Mouse (Mus musculus): ENCODE data around the gene Col5a3. TPM values are rescaled to one million over a fixed set of nuclear protein-coding genes. Genes with fewer than 3 reads are reported as not detected.

Col5a3 gene
- polyA plus RNA-seq, 1 experiment from 2014 or later = 2.4 TPM

DNA sequence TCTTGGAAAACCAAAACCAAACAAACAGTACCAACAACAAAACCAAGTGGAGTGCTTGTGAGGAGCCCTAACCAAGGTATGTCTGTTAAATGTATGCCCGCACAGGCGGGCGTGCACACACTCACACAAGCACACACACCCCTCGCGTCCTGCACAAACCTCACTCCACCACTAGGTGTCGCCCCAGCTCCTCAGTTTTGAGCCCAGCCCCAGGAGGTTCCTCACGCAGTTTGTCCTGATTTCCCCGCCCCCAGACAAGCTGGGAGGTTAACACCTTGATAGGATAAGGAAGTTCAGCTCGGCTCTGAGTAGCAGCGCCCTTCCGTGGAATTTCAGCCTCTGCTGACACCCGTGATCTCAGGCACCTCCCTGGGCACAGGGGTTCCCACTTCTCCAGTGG, 74.5 kb downstream of the Col5a3 start:
- Histone ChIP-seq H3K4me1 (replicated peaks; ENCODE audit: control insufficient read depth, insufficient read depth) (no peaks in the 10 kb centered on the region), H3K4me2 (replicated peaks; ENCODE audit: low read depth) (peak overlapping the region; percentile 40; the same call in 1 of the 2 replicates), H3K9ac (ENCODE audit: low read length) (no peak overlapping the region), H3K27ac (replicated peaks) (no peak overlapping the region), H3K4me3 (ENCODE audit: low read depth, low read length) (peak overlapping the region; percentile 19; the same call in 1 of the 2 replicates), H3K9me3 (ENCODE audit: control insufficient read depth, low read length) (no peaks in the 10 kb centered on the region), H3K27me3 (ENCODE audit: control insufficient read depth, insufficient read depth, low read length) (peaks cover 2% of the 10 kb centered on the region; the same call in 1 of the 2 replicates), H3K36me3 (ENCODE audit: control insufficient read depth, insufficient read depth, low read length) (no peaks in the 10 kb centered on the region)
- DNase-seq (ENCODE audit: low spot score) = peak; percentile 93
- WGBS = under 1% methylated on average over 12 of the region's 12 CpGs
- peak; percentile 92 for ATAC-seq (ENCODE audit: low FRiP score, low TSS enrichment)
- TF ChIP-seq CTCF (IDR thresholded peaks at IDR 0.05; ENCODE audit: low read depth) (peak; percentile 99), EP300 (optimal IDR thresholded peaks at IDR 0.05) (no peak)

GRCm38 (mm10) chr9:20738251-20738999, 76.4 kb downstream of the Col5a3 start:
- 44% methylated on average over 8 of the region's 8 CpGs for WGBS
- DNase-seq (ENCODE audit: low spot score) = no peak
- no peaks in the 10 kb centered on the region for H3K9me3 ChIP-seq (ENCODE audit: control insufficient read depth, low read length)
- H3K4me3 ChIP-seq (ENCODE audit: low read depth, low read length) = no peak overlapping the region
- H3K27ac ChIP-seq (replicated peaks) = no peak overlapping the region
- TF ChIP-seq CTCF (IDR thresholded peaks at IDR 0.05; ENCODE audit: low read depth) (peak; percentile 68), EP300 (optimal IDR thresholded peaks at IDR 0.05) (no peak)
- no peaks in the 10 kb centered on the region for H3K4me1 ChIP-seq (replicated peaks; ENCODE audit: control insufficient read depth, insufficient read depth)
- H3K4me2 ChIP-seq (replicated peaks; ENCODE audit: low read depth) = no peak overlapping the region
- ATAC-seq (ENCODE audit: low FRiP score, low TSS enrichment) = no peak
- no peak overlapping the region for H3K9ac ChIP-seq (ENCODE audit: low read length)
- no peaks in the 10 kb centered on the region for H3K36me3 ChIP-seq (ENCODE audit: control insufficient read depth, insufficient read depth, low read length)
- H3K27me3 ChIP-seq (ENCODE audit: control insufficient read depth, insufficient read depth, low read length) = no peaks in the 10 kb centered on the region

- ATAC-seq (ENCODE audit: low FRiP score, low TSS enrichment) = no peak
- no peak for TF ChIP-seq EP300 (optimal IDR thresholded peaks at IDR 0.05)
- TF ChIP-seq CTCF (IDR thresholded peaks at IDR 0.05; ENCODE audit: low read depth) = no peak
- no peaks in the 10 kb centered on the region for H3K27me3 ChIP-seq (ENCODE audit: control insufficient read depth, insufficient read depth, low read length)
- DNase-seq (ENCODE audit: low spot score) = no peak
- H3K36me3 ChIP-seq (ENCODE audit: control insufficient read depth, insufficient read depth, low read length) = no peaks in the 10 kb centered on the region
- 94% methylated on average over 2 of the region's 2 CpGs for WGBS
- H3K27ac ChIP-seq (replicated peaks) = no peak overlapping the region
- H3K9me3 ChIP-seq (ENCODE audit: control insufficient read depth, low read length) = no peaks in the 10 kb centered on the region
- H3K4me2 ChIP-seq (replicated peaks; ENCODE audit: low read depth) = no peak overlapping the region
- H3K4me1 ChIP-seq (replicated peaks; ENCODE audit: control insufficient read depth, insufficient read depth) = no peaks in the 10 kb centered on the region
- no peak overlapping the region for H3K9ac ChIP-seq (ENCODE audit: low read length)
- H3K4me3 ChIP-seq (ENCODE audit: low read depth, low read length) = no peak overlapping the region
These were observed 77.6 kb downstream of the Col5a3 start for GRCm38 (mm10) chr9:20737227-20737626.

DNA sequence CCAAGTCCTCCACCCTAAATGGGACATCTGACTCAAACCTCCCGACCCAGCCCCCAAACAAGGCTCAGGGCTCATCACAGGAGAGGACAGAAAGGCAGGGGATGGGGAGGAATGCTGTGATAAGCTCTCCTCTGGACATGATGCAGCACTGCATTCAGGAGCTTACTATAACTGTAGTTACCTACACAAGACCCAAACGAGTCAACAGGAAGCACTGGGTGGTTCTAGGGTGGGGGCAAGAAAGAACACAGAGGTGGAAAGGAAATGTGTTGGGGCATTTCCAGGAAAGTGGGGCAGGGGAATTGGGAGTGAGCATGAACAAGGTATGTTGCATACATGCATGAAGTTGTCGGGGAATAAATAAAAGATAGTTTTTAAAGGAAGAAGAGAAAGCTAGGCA, 80.2 kb downstream of the Col5a3 start:
- no peak overlapping the region for H3K27ac ChIP-seq (replicated peaks)
- no peaks in the 10 kb centered on the region for H3K9me3 ChIP-seq (ENCODE audit: control insufficient read depth, low read length)
- no peaks in the 10 kb centered on the region for H3K36me3 ChIP-seq (ENCODE audit: control insufficient read depth, insufficient read depth, low read length)
- DNase-seq (ENCODE audit: low spot score) = no peak
- no peak for ATAC-seq (ENCODE audit: low FRiP score, low TSS enrichment)
- no peak overlapping the region for H3K4me2 ChIP-seq (replicated peaks; ENCODE audit: low read depth)
- H3K9ac ChIP-seq (ENCODE audit: low read length) = no peak overlapping the region
- H3K4me1 ChIP-seq (replicated peaks; ENCODE audit: control insufficient read depth, insufficient read depth) = no peaks in the 10 kb centered on the region
- TF ChIP-seq EP300 (optimal IDR thresholded peaks at IDR 0.05) = no peak
- no peak for TF ChIP-seq CTCF (IDR thresholded peaks at IDR 0.05; ENCODE audit: low read depth)
- no peaks in the 10 kb centered on the region for H3K27me3 ChIP-seq (ENCODE audit: control insufficient read depth, insufficient read depth, low read length)
- WGBS = 69% methylated on average over 3 of the region's 3 CpGs
- H3K4me3 ChIP-seq (ENCODE audit: low read depth, low read length) = no peak overlapping the region

GRCm38 (mm10) chr9:20731797-20732196, 83.1 kb downstream of the Col5a3 start:
- H3K27ac ChIP-seq (replicated peaks) = no peak overlapping the region
- WGBS = 57% methylated on average over 4 of the region's 4 CpGs
- no peak for TF ChIP-seq CTCF (IDR thresholded peaks at IDR 0.05; ENCODE audit: low read depth)
- TF ChIP-seq EP300 (optimal IDR thresholded peaks at IDR 0.05) = no peak
- peaks cover 1% of the 10 kb centered on the region; the same call in 1 of the 2 replicates for H3K27me3 ChIP-seq (ENCODE audit: control insufficient read depth, insufficient read depth, low read length)
- H3K4me2 ChIP-seq (replicated peaks; ENCODE audit: low read depth) = no peak overlapping the region
- H3K36me3 ChIP-seq (ENCODE audit: control insufficient read depth, insufficient read depth, low read length) = no peaks in the 10 kb centered on the region
- DNase-seq (ENCODE audit: low spot score) = no peak
- H3K4me3 ChIP-seq (ENCODE audit: low read depth, low read length) = no peak overlapping the region
- H3K9me3 ChIP-seq (ENCODE audit: control insufficient read depth, low read length) = no peaks in the 10 kb centered on the region
- H3K4me1 ChIP-seq (replicated peaks; ENCODE audit: control insufficient read depth, insufficient read depth) = 0 out of 2 replicates have a peak, but pooled peaks cover 2% of the 10 kb centered on the region
- no peak overlapping the region for H3K9ac ChIP-seq (ENCODE audit: low read length)
- no peak for ATAC-seq (ENCODE audit: low FRiP score, low TSS enrichment)

- no peak for DNase-seq (ENCODE audit: low spot score)
- Histone ChIP-seq H3K4me2 (replicated peaks; ENCODE audit: low read depth) (no peak overlapping the region), H3K27me3 (ENCODE audit: control insufficient read depth, insufficient read depth, low read length) (peaks cover 3% of the 10 kb centered on the region; the same call in 1 of the 2 replicates), H3K4me1 (replicated peaks; ENCODE audit: control insufficient read depth, insufficient read depth) (0 out of 2 replicates have a peak, but pooled peaks cover 9% of the 10 kb centered on the region), H3K27ac (replicated peaks) (no peak overlapping the region), H3K36me3 (ENCODE audit: control insufficient read depth, insufficient read depth, low read length) (no peaks in the 10 kb centered on the region), H3K9me3 (ENCODE audit: control insufficient read depth, low read length) (no peaks in the 10 kb centered on the region), H3K4me3 (ENCODE audit: low read depth, low read length) (no peak overlapping the region), H3K9ac (ENCODE audit: low read length) (no peak overlapping the region)
- no peak for ATAC-seq (ENCODE audit: low FRiP score, low TSS enrichment)
- WGBS = 42% methylated on average over 6 of the region's 6 CpGs
- TF ChIP-seq CTCF (IDR thresholded peaks at IDR 0.05; ENCODE audit: low read depth) = no peak
- no peak for TF ChIP-seq EP300 (optimal IDR thresholded peaks at IDR 0.05)
These were observed 85.4 kb downstream of the Col5a3 start for GRCm38 (mm10) chr9:20729451-20729850.

Data from stomach, postnatal 0 days (tissue).